Mouse (Mus musculus) intestine, postnatal 0 days (tissue): ENCODE results near the gene Dram1. TPM values are rescaled to one million over a fixed set of nuclear protein-coding genes. Genes with fewer than 3 reads are reported as not detected.

ENCODE experiments used
- ATAC-seq: fragments of 200-750 bp; cut with Nextera tagmentation; 2 replicates; pipeline ENCODE4 v1.8.0; 2017; ENCODE audit warnings: mild to moderate bottlenecking, moderate TSS enrichment, moderate library complexity
- H3K27ac ChIP-seq: fragments of 300-500 bp; sonication (generic); 2 replicates; pipeline ENCODE4 v1.5.1; 2014; ENCODE audit warnings: mild to moderate bottlenecking, low read depth, low read length, moderate library complexity
- H3K27me3 ChIP-seq: fragments of 300-500 bp; sonication (generic); replicated peaks from 2 replicates; pipeline ENCODE4 v1.6.1; 2014; ENCODE audit warnings: low read length, mixed read lengths; ENCODE audit not compliant: control insufficient read depth, insufficient read depth
- H3K36me3 ChIP-seq: fragments of 300-500 bp; sonication (generic); 2 replicates; pipeline ENCODE4 v1.6.1; 2014; ENCODE audit warnings: mild to moderate bottlenecking, moderate library complexity; ENCODE audit not compliant: control insufficient read depth, insufficient read depth
- H3K4me1 ChIP-seq: fragments of 300-500 bp; sonication (generic); replicated peaks from 2 replicates; pipeline ENCODE4 v1.6.1; 2014; ENCODE audit warnings: antibody characterized with exemption, low read length, mixed read lengths; ENCODE audit not compliant: control insufficient read depth, insufficient read depth
- H3K4me2 ChIP-seq: fragments of 300-500 bp; sonication (generic); replicated peaks from 2 replicates; pipeline ENCODE4 v1.6.1; 2014; ENCODE audit warnings: low read depth, mild to moderate bottlenecking, moderate library complexity
- H3K4me3 ChIP-seq: fragments of 300-500 bp; sonication (generic); 2 replicates; pipeline ENCODE4 v1.5.1; 2014; ENCODE audit warnings: low read depth, low read length
- H3K9ac ChIP-seq: fragments of 300-500 bp; sonication (generic); 2 replicates; pipeline ENCODE4 v1.6.1; 2014; ENCODE audit warnings: mild to moderate bottlenecking, low read depth, low read length
- H3K9me3 ChIP-seq: fragments of 300-500 bp; sonication (generic); 2 replicates; pipeline ENCODE4 v1.6.1; 2016; ENCODE audit warnings: mixed run types; ENCODE audit not compliant: control insufficient read depth
- CTCF ChIP-seq: sonication (generic); IDR thresholded peaks from 2 replicates; pipeline ENCODE4 v1.5.1; 2016; ENCODE audit warnings: low read depth, mild to moderate bottlenecking, control low read depth, antibody characterized with exemption, moderate library complexity
- WGBS: fragments of 180-500 bp; shearing (Covaris S2); extraction: QIAGEN DNeasy Blood & Tissue Kit; methylation state at CpG from one replicate; pipeline ENCODE4 v1.1.7; 2014; 5-methylcytosine and 5-hydroxymethylcytosine counted together
- polyA plus RNA-seq: library from polyadenylated mRNA; unstranded; fragments of >200 nt; fragmentation: Nextera tagmentation; extraction: Ambion mirVana; gene quantifications from 2 replicates; pipeline ENCODE4 v1.2.1, GENCODE M21; 2015

Dram1 gene
- polyA plus RNA-seq, 1 experiment from 2014 or later, result 2.1 TPM

GRCm38 (mm10) chr10:88417686-88418085 is 38.8 kb upstream of the Dram1 start:
- Histone ChIP-seq H3K4me2 (no peak overlapping the region), H3K36me3 (peaks cover 47% of the 10 kb centered on the region), H3K9ac (no peak overlapping the region), H3K27ac (no peak overlapping the region), H3K4me3 (no peak overlapping the region), H3K9me3 (no peaks in the 10 kb centered on the region), H3K4me1 (no peaks in the 10 kb centered on the region), H3K27me3 (no peaks in the 10 kb centered on the region)
- TF ChIP-seq CTCF, result no peak
- no peak for ATAC-seq
- WGBS, result 88% methylated on average over 5 of the region's 5 CpGs

- Histone ChIP-seq H3K9me3 (no peaks in the 10 kb centered on the region), H3K9ac (no peak overlapping the region), H3K4me1 (no peaks in the 10 kb centered on the region), H3K4me3 (no peak overlapping the region), H3K27ac (no peak overlapping the region), H3K27me3 (no peaks in the 10 kb centered on the region), H3K36me3 (peaks cover 17% of the 10 kb centered on the region), H3K4me2 (no peak overlapping the region)
- TF ChIP-seq CTCF, result no peak
- no peak for ATAC-seq
- WGBS, result 78% methylated on average over 17 of the region's 17 CpGs
Measured at GRCm38 (mm10) chr10:88412290-88412995, 33.6 kb upstream of the Dram1 start.

GRCm38 (mm10) chr10:88409751-88410150 is 30.9 kb upstream of the Dram1 start:
- TF ChIP-seq CTCF, result no peak
- no peaks in the 10 kb centered on the region for H3K4me1 ChIP-seq
- no peaks in the 10 kb centered on the region for H3K9me3 ChIP-seq
- ATAC-seq, result no peak
- no peak overlapping the region for H3K4me2 ChIP-seq
- H3K27me3 ChIP-seq, result no peaks in the 10 kb centered on the region
- WGBS, result 60% methylated on average over 2 of the region's 2 CpGs
- no peak overlapping the region for H3K4me3 ChIP-seq
- H3K27ac ChIP-seq, result no peak overlapping the region
- H3K9ac ChIP-seq, result no peak overlapping the region
- peaks cover 6% of the 10 kb centered on the region; the same call in 1 of the 2 replicates for H3K36me3 ChIP-seq

GRCm38 (mm10) chr10:88407875-88408631 is 29.2 kb upstream of the Dram1 start:
- no peak overlapping the region for H3K4me2 ChIP-seq
- WGBS, result 63% methylated on average over 12 of the region's 12 CpGs

GRCm38 (mm10) chr10:88405812-88406211 is 26.9 kb upstream of the Dram1 start:
- Histone ChIP-seq H3K9ac (no peak overlapping the region), H3K9me3 (no peaks in the 10 kb centered on the region), H3K27me3 (no peaks in the 10 kb centered on the region), H3K4me2 (no peak overlapping the region), H3K4me3 (no peak overlapping the region), H3K36me3 (no peaks in the 10 kb centered on the region), H3K4me1 (no peaks in the 10 kb centered on the region), H3K27ac (no peak overlapping the region)
- no peak for ATAC-seq
- WGBS, result 79% methylated on average over 7 of the region's 7 CpGs
- no peak for TF ChIP-seq CTCF

More at GRCm38 (mm10) chr10:88407875-88408631, 29.2 kb upstream of the Dram1 start:
- Histone ChIP-seq H3K4me3 (no peak overlapping the region), H3K27ac (no peak overlapping the region), H3K9me3 (no peaks in the 10 kb centered on the region), H3K4me1 (no peaks in the 10 kb centered on the region), H3K27me3 (no peaks in the 10 kb centered on the region), H3K36me3 (no peaks in the 10 kb centered on the region), H3K9ac (no peak overlapping the region)
- no peak for TF ChIP-seq CTCF
- no peak for ATAC-seq

- Histone ChIP-seq H3K4me3 (no peak overlapping the region), H3K27me3 (no peaks in the 10 kb centered on the region), H3K27ac (no peak overlapping the region), H3K9ac (no peak overlapping the region), H3K9me3 (no peaks in the 10 kb centered on the region), H3K36me3 (no peaks in the 10 kb centered on the region), H3K4me2 (no peak overlapping the region), H3K4me1 (no peaks in the 10 kb centered on the region)
- TF ChIP-seq CTCF, result no peak
- 78% methylated on average over 6 of the region's 6 CpGs for WGBS
- no peak for ATAC-seq
Measured at GRCm38 (mm10) chr10:88404220-88404619, 25.3 kb upstream of the Dram1 start.
